Mouse (Mus musculus) limb, embryonic 13.5 days (tissue): ENCODE measurements around the gene Dnlz. TPM values are rescaled to one million over a fixed set of nuclear protein-coding genes. Genes with fewer than 3 reads are reported as not detected.
A peak's percentile ranks its signal among the peaks of the same experiment; 100 is the strongest.

Experiments used
- ATAC-seq: fragments of 200-750 bp; cut with Nextera tagmentation; 2 replicates; pipeline ENCODE4 v1.8.0; 2017; ENCODE audit warnings: low read depth, moderate number of reproducible peaks, moderate TSS enrichment; ENCODE audit not compliant: low FRiP score
- H3K27ac ChIP-seq: fragments of 300-500 bp; sonication (generic); 2 replicates; pipeline ENCODE4 v1.5.1; 2015; ENCODE audit warnings: inconsistent platforms, mild to moderate bottlenecking, moderate library complexity
- H3K27me3 ChIP-seq: fragments of 300-500 bp; sonication (generic); 2 replicates; pipeline ENCODE4 v1.6.1; 2015; ENCODE audit warnings: mild to moderate bottlenecking, inconsistent platforms
- H3K36me3 ChIP-seq: fragments of 300-500 bp; sonication (generic); 2 replicates; pipeline ENCODE4 v1.6.1; 2015; ENCODE audit warnings: inconsistent platforms, mild to moderate bottlenecking, moderate library complexity
- H3K4me1 ChIP-seq: fragments of 300-500 bp; sonication (generic); 2 replicates; pipeline ENCODE4 v1.6.1; 2015; ENCODE audit warnings: inconsistent platforms
- H3K4me2 ChIP-seq: fragments of 300-500 bp; sonication (generic); replicated peaks from 2 replicates; pipeline ENCODE4 v1.6.1; 2015; ENCODE audit warnings: inconsistent platforms, mild to moderate bottlenecking, moderate library complexity
- H3K4me3 ChIP-seq: fragments of 300-500 bp; sonication (generic); 2 replicates; pipeline ENCODE4 v1.5.1; 2015; ENCODE audit warnings: moderate library complexity, mild to moderate bottlenecking, inconsistent platforms
- H3K9ac ChIP-seq: fragments of 300-500 bp; sonication (generic); 2 replicates; pipeline ENCODE4 v1.6.1; 2015; ENCODE audit warnings: mild to moderate bottlenecking, inconsistent platforms
- H3K9me3 ChIP-seq: fragments of 300-500 bp; sonication (generic); 2 replicates; pipeline ENCODE4 v1.6.1; 2016; ENCODE audit warnings: inconsistent platforms
- WGBS: fragments of 180-500 bp; shearing (Covaris S2); methylation state at CpG from one replicate; pipeline ENCODE4 v1.1.7; 2015; 5-methylcytosine and 5-hydroxymethylcytosine counted together
- polyA plus RNA-seq: library from polyadenylated mRNA; unstranded; fragments of >200 nt; fragmentation: Nextera tagmentation; extraction: Ambion mirVana; gene quantifications from 2 replicates; pipeline ENCODE4 v1.2.1, GENCODE M21; 2015

Dnlz gene
- polyA plus RNA-seq, 1 experiment from 2014 or later = 29.0 TPM

GRCm38 (mm10) chr2:26304711-26305110 is 47.2 kb downstream of the Dnlz start:
- Histone ChIP-seq H3K27ac (no peak overlapping the region), H3K4me1 (peaks cover 17% of the 10 kb centered on the region), H3K4me3 (no peak overlapping the region), H3K36me3 (no peaks in the 10 kb centered on the region), H3K27me3 (peaks cover 8% of the 10 kb centered on the region), H3K9me3 (no peaks in the 10 kb centered on the region), H3K4me2 (no peak overlapping the region), H3K9ac (no peak overlapping the region)
- no peak for ATAC-seq
- WGBS = 83% methylated on average over 1 of the region's 1 CpGs

- H3K4me2 ChIP-seq = no peak overlapping the region
- peaks cover 29% of the 10 kb centered on the region for H3K4me1 ChIP-seq
- no peak overlapping the region for H3K27ac ChIP-seq
- H3K9ac ChIP-seq = no peak overlapping the region
- H3K4me3 ChIP-seq = no peak overlapping the region
- H3K36me3 ChIP-seq = no peaks in the 10 kb centered on the region
- ATAC-seq = no peak
- no peaks in the 10 kb centered on the region for H3K9me3 ChIP-seq
- H3K27me3 ChIP-seq = peaks cover 15% of the 10 kb centered on the region
- 87% methylated on average over 10 of the region's 10 CpGs for WGBS
Observed at GRCm38 (mm10) chr2:26302005-26302503, 49.9 kb downstream of the Dnlz start.

- no peak overlapping the region for H3K4me2 ChIP-seq
- H3K36me3 ChIP-seq = no peaks in the 10 kb centered on the region
- H3K27me3 ChIP-seq = peaks cover 15% of the 10 kb centered on the region
- peak; percentile 31; the same call in 1 of the 2 replicates for ATAC-seq
- no peaks in the 10 kb centered on the region for H3K9me3 ChIP-seq
- H3K4me1 ChIP-seq = peaks cover 38% of the 10 kb centered on the region
- H3K9ac ChIP-seq = 0 out of 2 replicates have a peak overlapping the region, but pooled peaks have one; percentile 15
- 0% methylated on average over 3 of the region's 3 CpGs for WGBS
- no peak overlapping the region for H3K27ac ChIP-seq
- H3K4me3 ChIP-seq = no peak overlapping the region
Observed at GRCm38 (mm10) chr2:26300808-26301174, 51.1 kb downstream of the Dnlz start.

GRCm38 (mm10) chr2:26300161-26300807 is 51.6 kb downstream of the Dnlz start:
- 0 out of 2 replicates have a peak overlapping the region, but pooled peaks have one; percentile 15 for H3K9ac ChIP-seq
- H3K4me3 ChIP-seq = no peak overlapping the region
- ATAC-seq = no peak
- 45% methylated on average over 5 of the region's 5 CpGs for WGBS
- peaks cover 15% of the 10 kb centered on the region for H3K27me3 ChIP-seq
- no peaks in the 10 kb centered on the region for H3K9me3 ChIP-seq
- H3K4me1 ChIP-seq = peaks cover 38% of the 10 kb centered on the region
- H3K4me2 ChIP-seq = no peak overlapping the region
- H3K27ac ChIP-seq = no peak overlapping the region
- no peaks in the 10 kb centered on the region for H3K36me3 ChIP-seq

GRCm38 (mm10) chr2:26299336-26299735 is 52.6 kb downstream of the Dnlz start:
- H3K4me3 ChIP-seq = no peak overlapping the region
- no peak for ATAC-seq
- no peak overlapping the region for H3K4me2 ChIP-seq
- H3K36me3 ChIP-seq = no peaks in the 10 kb centered on the region
- 52% methylated on average over 7 of the region's 7 CpGs for WGBS
- H3K27ac ChIP-seq = no peak overlapping the region
- no peaks in the 10 kb centered on the region for H3K9me3 ChIP-seq
- H3K27me3 ChIP-seq = peaks cover 15% of the 10 kb centered on the region
- H3K9ac ChIP-seq = no peak overlapping the region
- peaks cover 38% of the 10 kb centered on the region for H3K4me1 ChIP-seq

- Histone ChIP-seq H3K9me3 (no peaks in the 10 kb centered on the region), H3K27ac (no peak overlapping the region), H3K36me3 (no peaks in the 10 kb centered on the region), H3K4me1 (peaks cover 38% of the 10 kb centered on the region), H3K9ac (no peak overlapping the region), H3K27me3 (peaks cover 15% of the 10 kb centered on the region), H3K4me3 (no peak overlapping the region), H3K4me2 (no peak overlapping the region)
- WGBS = 18% methylated on average over 4 of the region's 4 CpGs
- no peak for ATAC-seq
Observed at GRCm38 (mm10) chr2:26298856-26299230, 53.1 kb downstream of the Dnlz start.

- WGBS = 5% methylated on average over 10 of the region's 10 CpGs
Observed at GRCm38 (mm10) chr2:26298208-26298855, 53.6 kb downstream of the Dnlz start.

More at GRCm38 (mm10) chr2:26298208-26298855, 53.6 kb downstream of the Dnlz start:
- Histone ChIP-seq H3K36me3 (no peaks in the 10 kb centered on the region), H3K9ac (0 out of 2 replicates have a peak overlapping the region, but pooled peaks have one; percentile 25), H3K4me2 (peak overlapping the region; percentile 38), H3K27me3 (peaks cover 15% of the 10 kb centered on the region), H3K27ac (no peak overlapping the region), H3K4me1 (peaks cover 38% of the 10 kb centered on the region), H3K9me3 (no peaks in the 10 kb centered on the region), H3K4me3 (no peak overlapping the region)
- ATAC-seq = peak; percentile 66; the same call in 1 of the 2 replicates

Other genes with a start within 250 kb of the Dnlz start
- 5.2 and 6.0 TPM in 2 replicates for gene Nacc2, start 228.9 kb downstream of the Dnlz start, polyA plus RNA-seq
- gene Lhx3, start 143.8 kb downstream of the Dnlz start, polyA plus RNA-seq = not detected in 2 replicates
- 14.9 and 16.0 TPM in 2 replicates for gene Qsox2, start 114.6 kb downstream of the Dnlz start, polyA plus RNA-seq
- 0.04 TPM in 1 of 2 replicates, not detected in the other for gene Ccdc187, start 57.6 kb downstream of the Dnlz start, polyA plus RNA-seq
- 61.5 and 66.6 TPM in 2 replicates for gene Gpsm1, start 36.6 kb downstream of the Dnlz start, polyA plus RNA-seq
- gene Card9, start 8.8 kb upstream of the Dnlz start, polyA plus RNA-seq = 0.67 and 1.5 TPM in 2 replicates
- gene Snapc4, start 28.5 kb upstream of the Dnlz start, polyA plus RNA-seq = 29.3 and 36.1 TPM in 2 replicates
- 141 and 146 TPM in 2 replicates for gene Entr1, start 37.2 kb upstream of the Dnlz start, polyA plus RNA-seq
- 97.3 and 101 TPM in 2 replicates for gene Pmpca, start 37.2 kb upstream of the Dnlz start, polyA plus RNA-seq
- 25.7 and 26.7 TPM in 2 replicates for gene Inpp5e, start 57.1 kb upstream of the Dnlz start, polyA plus RNA-seq
- gene Sec16a, start 93.1 kb upstream of the Dnlz start, polyA plus RNA-seq = 24.9 and 28.1 TPM in 2 replicates
- gene Notch1, start 164.6 kb upstream of the Dnlz start, polyA plus RNA-seq = 13.7 and 15.5 TPM in 2 replicates
- gene Egfl7, start 227.9 kb upstream of the Dnlz start, polyA plus RNA-seq = 103 and 105 TPM in 2 replicates
- not detected in 2 replicates for gene Gm20532, start 234.5 kb upstream of the Dnlz start, polyA plus RNA-seq